Mouse (Mus musculus) erythroid progenitor cell, adult 5-6 weeks (primary cell): ENCODE results near the gene Pdcd10. TPM values are rescaled to one million over a fixed set of nuclear protein-coding genes. Genes with fewer than 3 reads are reported as not detected.
A peak's percentile ranks its signal among the peaks of the same experiment; 100 is the strongest.

Source experiments
- ATAC-seq: replicated peaks from 2 replicates; pipeline ENCODE4 v1.8.0; 2016; ENCODE audit warnings: moderate number of reproducible peaks, mild to moderate bottlenecking, moderate TSS enrichment, inconsistent platforms; ENCODE audit not compliant: poor library complexity, low FRiP score, severe bottlenecking
- total RNA-seq, 2 experiments: library from RNA; stranded (forward) in 1 of 2; stranded (reverse) in 1 of 2; fragments of 150-400 nt in 1 of 2; fragments of 186-747, 209-891 nt in 1 of 2; gene quantifications; 2 replicates each; pipeline versions ENCODE4 v1.2.3 to v1.2.4; 2015 to 2017; ENCODE audit warnings: low replicate concordance in 2 of 2

The Pdcd10 gene
- total RNA-seq (2015; ENCODE audit: low replicate concordance) (38.6 and 38.9 TPM in 2 replicates), total RNA-seq (2017; ENCODE audit: low replicate concordance) (60.8 and 67.1 TPM in 2 replicates)

DNA sequence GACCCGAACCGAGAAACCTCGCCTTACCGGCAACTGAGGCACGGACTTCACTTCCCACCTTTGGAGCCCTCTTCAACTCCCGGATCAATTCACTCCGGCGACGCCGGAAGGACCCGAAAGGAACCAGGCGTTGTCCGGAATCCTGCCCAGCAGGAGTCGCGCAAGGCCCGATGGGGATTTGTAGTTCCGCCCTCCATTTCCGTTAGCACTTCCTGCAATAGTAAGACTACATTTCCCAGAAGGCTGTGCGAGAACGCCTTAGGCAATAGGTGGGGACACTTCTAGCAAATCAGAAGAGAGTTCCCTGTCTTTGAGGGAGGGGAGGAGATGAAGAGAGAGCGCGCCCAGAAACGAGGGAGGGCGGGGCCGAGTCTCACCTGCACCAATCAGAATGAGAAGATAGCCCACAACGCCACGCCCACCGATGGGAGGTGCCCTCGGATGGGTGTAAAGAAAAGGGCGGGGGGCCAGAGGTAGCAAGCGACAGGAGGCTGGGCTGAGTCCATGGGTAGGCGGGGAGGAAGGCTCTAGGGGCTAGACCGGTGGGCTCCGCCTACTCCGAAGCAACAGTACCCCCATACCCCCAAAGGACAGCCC, at the start of gene Pdcd10:
Gene Pdcd10, minus strand, starts transcription at position 162 of the 597 bp plus-strand sequence.
- peak; percentile 90 for ATAC-seq

DNA sequence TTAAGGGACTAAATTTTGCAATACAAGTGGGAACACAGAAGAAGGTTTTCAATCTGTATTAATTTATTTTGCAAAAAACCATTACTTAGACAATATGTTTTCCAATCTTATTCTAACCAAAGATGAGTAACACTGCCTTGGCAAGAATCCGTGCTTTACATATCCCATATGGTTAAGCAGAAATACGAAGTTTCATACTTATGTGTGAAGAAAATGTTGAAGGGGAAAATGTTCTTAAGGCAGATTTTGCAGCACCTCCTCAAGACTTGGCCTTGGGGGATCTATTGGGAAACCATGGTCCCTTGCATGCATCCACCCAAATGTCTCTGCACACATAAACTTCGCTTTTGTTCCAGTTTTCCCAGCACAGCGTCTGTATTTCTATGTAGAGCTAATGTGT, 28.2 kb upstream of the Pdcd10 start:
- ATAC-seq: no peak

DNA sequence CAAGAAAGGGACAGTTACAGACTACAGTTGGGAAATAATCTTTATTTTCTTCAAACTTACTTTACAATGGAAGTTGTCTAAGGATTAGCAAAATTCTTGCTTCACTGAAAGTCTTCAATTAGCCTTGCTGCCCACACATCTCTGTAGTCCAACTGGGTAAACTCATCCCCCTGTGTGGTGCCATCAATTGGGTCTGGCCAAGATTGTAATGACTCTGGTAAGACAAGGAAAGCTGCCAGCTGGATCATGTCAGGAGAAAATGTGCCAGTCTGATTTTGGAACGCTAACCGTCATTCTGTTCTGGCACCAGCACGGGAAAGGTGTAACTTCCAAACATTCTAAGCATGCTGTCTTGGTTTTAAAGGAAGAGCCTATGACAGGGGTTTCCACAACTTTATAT, 26.6 kb upstream of the Pdcd10 start:
- no peak for ATAC-seq

DNA sequence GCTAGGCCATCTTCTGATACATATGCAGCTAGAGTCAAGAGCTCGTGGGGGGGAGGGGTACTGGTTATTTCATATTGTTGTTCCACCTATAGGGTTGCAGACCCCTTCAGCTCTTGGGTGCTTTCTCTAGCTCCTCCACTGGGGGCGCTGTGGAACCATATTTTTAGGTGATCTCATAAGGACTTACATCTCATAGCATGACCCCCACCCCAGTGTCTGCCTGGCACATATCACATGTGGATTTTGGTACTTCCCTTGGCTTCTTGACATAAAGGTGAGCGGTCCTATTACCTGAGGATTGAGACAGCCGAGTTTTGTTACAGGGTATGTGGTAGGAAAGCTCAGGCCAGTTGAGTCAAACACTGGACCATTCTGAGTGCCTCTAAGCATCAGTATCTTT, 22.7 kb upstream of the Pdcd10 start:
- ATAC-seq: 0 out of 2 replicates have a peak, but pooled peaks have one; percentile 34

- no peak for ATAC-seq
Observed at GRCm38 (mm10) chr3:75575582-75575981, 18.9 kb upstream of the Pdcd10 start.

- ATAC-seq: no peak
Observed at GRCm38 (mm10) chr3:75574074-75574473, 17.4 kb upstream of the Pdcd10 start.

DNA sequence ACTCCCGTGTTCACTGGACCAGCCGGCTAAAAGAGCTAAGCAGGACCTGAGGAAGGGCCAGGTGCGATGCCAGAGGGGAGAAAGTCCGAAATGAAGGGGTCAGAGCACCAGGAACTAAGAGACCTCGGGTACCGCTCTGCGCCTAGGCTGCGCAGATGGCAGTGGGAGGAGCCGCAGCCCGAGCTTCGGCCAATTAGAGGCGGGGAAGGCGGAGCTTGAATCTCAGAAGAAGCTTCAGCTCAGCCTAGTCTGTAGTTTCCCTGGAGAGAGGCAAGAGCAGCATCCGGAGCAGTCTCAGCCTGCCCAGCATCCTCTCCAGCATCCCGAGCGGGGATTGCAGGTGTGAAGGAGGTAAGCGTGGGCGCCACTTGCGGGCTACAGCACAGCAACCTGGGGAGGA, 636 bp upstream of the Pdcd10 start, which contains the start of gene Serpini1:
Gene Serpini1, plus strand, starts transcription at position 256 of the 400 bp plus-strand sequence.
- peak; percentile 86 for ATAC-seq

DNA sequence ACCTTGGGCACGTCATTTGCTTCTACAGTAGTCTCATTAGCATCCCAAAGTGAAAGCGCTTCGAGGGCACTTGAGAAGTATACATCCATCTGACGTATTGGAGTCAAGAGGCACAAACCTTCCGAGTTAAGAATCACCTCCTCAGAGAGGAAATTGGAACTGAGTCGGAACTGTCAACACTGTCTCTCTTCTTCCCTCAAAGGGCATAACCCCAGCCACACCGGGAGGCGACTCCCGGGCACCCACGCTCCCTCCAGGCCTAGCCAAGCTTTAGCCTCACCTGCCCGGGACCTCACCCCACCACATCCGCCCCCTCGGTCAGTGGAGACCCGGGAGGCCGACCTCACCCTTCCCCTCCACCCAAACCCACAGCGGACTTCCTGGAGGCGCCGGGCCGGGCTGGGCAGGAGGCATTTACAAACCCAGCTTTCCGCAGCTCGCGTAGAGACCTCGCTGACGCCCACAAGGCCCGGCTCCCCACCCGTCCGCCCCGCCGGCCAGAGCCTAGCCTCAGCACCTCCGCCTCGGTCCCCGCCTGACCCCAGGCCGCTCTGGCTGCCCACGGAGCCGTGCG, 448 bp downstream of the Pdcd10 start:
- ATAC-seq: peak; percentile 51

DNA sequence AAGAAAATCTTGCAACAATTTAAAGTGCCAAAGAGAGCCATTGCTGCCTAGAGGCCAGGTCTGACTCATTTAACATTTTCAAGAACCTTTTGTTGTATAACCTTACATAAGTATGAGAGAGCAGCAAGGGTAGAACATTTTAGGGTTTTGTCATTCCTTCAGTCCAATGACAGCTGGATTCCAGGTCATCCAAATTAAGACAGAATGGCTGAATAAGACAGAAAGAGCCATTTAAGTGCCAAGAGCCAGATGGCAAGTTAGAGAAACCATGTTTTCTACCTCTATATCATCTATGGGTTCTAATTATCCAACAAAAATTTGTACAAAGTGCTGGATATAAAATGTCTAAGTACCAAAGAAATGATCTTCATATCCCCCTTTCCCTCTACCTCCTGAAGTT, 5.4 kb downstream of the Pdcd10 start:
- ATAC-seq: no peak

- peak; percentile 47; the same call in 1 of the 2 replicates for ATAC-seq
Observed at GRCm38 (mm10) chr3:75544287-75544686, 12.4 kb downstream of the Pdcd10 start.

GRCm38 (mm10) chr3:75542852-75543251, 13.8 kb downstream of the Pdcd10 start:
- no peak for ATAC-seq

GRCm38 (mm10) chr3:75541259-75541658, 15.4 kb downstream of the Pdcd10 start:
- no peak for ATAC-seq

- peak; percentile 49; the same call in 1 of the 2 replicates for ATAC-seq
Observed at GRCm38 (mm10) chr3:75534045-75534834, 22.4 kb downstream of the Pdcd10 start.

- no peak for ATAC-seq
Observed at GRCm38 (mm10) chr3:75531074-75531473, 25.6 kb downstream of the Pdcd10 start.

DNA sequence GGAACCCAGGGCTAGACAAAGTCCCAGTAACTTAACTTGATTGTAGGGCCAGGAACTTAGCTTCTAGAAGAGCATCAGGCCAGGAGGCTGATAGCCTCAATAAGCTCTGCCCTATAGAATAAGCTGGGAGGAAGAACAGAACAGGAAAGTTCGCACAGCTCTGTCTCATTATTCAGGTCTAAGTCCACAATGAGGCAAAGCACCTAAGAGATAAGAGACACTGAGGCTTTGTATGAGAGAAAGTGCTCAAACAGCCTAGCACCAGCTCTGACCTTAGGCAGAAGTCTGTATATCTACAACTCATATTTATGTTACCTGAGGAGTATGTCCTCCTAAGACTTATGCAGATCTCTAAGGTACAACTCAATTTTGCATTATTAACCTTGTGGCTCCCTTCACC, 34.1 kb downstream of the Pdcd10 start:
- ATAC-seq: no peak

- no peak for ATAC-seq
Observed at GRCm38 (mm10) chr3:75521314-75521713, 35.3 kb downstream of the Pdcd10 start.

DNA sequence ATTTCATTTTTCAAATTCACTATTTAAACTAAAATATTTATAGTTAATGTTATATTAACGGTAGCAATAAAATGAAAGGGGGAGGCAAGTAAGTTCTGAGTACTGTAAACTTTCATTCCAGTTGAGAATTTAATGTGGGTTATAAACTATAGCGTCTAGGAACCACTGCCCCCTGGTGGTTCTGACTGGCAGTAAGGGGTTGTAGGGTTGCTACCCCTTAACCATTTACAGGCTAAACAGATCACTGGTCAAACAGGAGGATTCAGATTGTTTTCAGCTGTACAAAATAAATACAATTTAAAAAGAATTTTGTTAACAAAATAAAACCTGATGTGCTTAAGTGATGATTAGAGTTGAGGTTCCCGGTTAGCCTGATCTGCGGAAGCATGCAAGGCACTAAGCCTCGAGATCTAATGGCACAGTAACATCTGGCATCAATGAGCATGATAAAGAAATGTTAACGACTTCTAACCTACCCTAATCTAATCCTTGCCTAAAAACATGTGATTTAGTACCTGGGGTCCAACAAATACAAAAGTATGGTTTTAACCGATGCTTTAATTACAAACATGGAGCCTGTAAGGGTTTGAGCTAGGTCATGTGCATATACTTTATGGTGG, 38.9 kb downstream of the Pdcd10 start:
- ATAC-seq: 0 out of 2 replicates have a peak, but pooled peaks have one; percentile 67

DNA sequence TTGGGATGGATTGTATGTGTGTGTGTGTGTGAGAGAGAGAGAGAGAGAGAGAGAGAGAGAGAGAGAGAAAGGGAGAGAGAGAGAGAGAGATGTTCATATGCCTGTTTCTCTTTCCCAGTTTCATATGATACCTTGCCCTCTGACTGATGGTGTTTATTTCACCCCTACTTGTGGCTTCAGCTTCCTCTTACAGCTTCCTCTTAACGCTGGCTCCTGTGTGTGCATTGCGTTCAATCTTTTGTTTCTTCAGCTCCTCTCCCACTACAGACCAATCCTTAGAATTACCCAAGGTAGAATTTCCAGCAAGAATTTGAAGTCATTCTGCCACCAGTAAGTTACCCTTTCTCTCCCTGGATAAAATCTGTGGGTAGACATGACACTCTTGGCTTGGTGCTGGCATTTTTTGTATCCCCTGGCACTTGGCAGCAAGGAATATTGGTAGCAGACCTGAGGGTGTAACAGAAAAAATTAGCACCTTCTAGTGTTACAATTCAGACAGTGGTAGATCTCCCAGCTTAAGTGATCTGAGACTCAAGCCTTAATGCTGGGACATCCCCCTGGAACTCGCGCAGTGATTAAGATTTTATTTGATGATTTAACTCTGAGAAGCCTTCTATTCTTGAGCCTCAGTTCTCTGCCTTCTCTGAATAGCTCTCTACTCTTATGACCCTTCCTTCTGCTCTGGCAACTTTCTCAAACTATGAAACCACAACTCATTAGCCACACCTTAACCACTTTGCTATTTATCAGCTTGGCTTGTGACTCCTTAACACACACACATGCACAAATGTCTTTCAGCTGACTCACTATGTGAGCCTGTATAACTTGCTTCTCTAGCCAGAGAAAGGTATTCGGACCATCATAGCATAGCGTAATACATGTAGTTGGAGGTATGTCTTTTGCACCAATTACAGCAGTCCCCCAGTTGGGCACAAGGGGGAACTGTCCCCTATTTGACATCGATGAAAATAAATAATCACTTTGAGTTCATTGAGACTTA, 57.4 kb downstream of the Pdcd10 start:
- ATAC-seq: no peak

DNA sequence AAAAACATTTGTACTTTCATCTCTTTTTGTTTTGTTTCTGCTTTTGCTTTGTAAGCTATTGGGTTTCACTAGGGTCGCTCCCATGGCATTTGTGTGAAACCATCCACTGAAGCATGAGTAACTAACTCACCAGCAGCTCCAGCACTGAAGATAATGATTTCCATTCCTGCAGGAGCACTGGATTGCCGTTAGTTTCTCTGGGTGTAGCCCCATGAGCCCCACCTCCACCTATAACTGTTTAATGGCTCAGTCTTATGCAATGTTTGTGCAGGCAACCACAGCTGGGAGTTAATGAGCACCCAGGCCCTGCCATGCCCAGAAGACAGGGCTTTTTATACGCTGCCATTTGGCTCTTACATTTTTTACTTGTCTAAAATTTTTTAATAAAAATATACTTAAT, 63.7 kb downstream of the Pdcd10 start:
- ATAC-seq: no peak
